In genomic region chr17:27317576-27318277, GRCm38 (mm10) we compare ENCODE assay signal across 8 mouse cellular contexts.
A peak's percentile ranks its signal among the peaks of the same experiment; 100 is the strongest.
DNase-seq lines count a peak whose midpoint lies in the region; ATAC-seq and TF ChIP-seq lines count a peak whose summit lies in the region.

No protein-coding gene starts in this region.

- no peak overlapping the region for H3K9ac ChIP-seq in forebrain, embryonic 13.5 days
- no peak overlapping the region for H3K9ac ChIP-seq in heart, embryonic 15.5 days
- H3K9ac ChIP-seq in kidney, postnatal 0 days (ENCODE audit: low read depth, low read length), result no peak overlapping the region
- H3K9ac ChIP-seq in stomach, embryonic 16.5 days (ENCODE audit: low read length), result no peak overlapping the region; the same call in 1 of the 2 replicates

- peak overlapping the region; percentile 16; the same call in 1 of the 2 replicates for H3K4me2 ChIP-seq in forebrain, embryonic 13.5 days
- H3K4me2 ChIP-seq in heart, embryonic 15.5 days, result peak overlapping the region; percentile 29
- no peak overlapping the region for H3K4me2 ChIP-seq in kidney, postnatal 0 days (ENCODE audit: low read length)
- 0 out of 2 replicates have a peak overlapping the region, but pooled peaks have one; percentile 16 for H3K4me2 ChIP-seq in stomach, embryonic 16.5 days (ENCODE audit: low read depth, low read length)

- H3K9me3 ChIP-seq in forebrain, embryonic 13.5 days (replicated peaks), result no peaks in the 10 kb centered on the region
- no peaks in the 10 kb centered on the region for H3K9me3 ChIP-seq in forebrain, embryonic 10.5 days
- no peaks in the 10 kb centered on the region for H3K9me3 ChIP-seq in heart, embryonic 15.5 days (replicated peaks)
- H3K9me3 ChIP-seq in kidney, postnatal 0 days (replicated peaks; ENCODE audit: low read length), result no peaks in the 10 kb centered on the region
- H3K9me3 ChIP-seq in stomach, embryonic 16.5 days (replicated peaks; ENCODE audit: control insufficient read depth, low read length), result no peaks in the 10 kb centered on the region

- 40% methylated on average over 14 of the region's 14 CpGs for WGBS in forebrain, embryonic 13.5 days
- WGBS in forebrain, embryonic 10.5 days, result 69% methylated on average over 14 of the region's 14 CpGs
- WGBS in heart, embryonic 15.5 days, result 35% methylated on average over 14 of the region's 14 CpGs
- 27% methylated on average over 13 of the region's 14 CpGs for WGBS in kidney, postnatal 0 days
- WGBS in stomach, embryonic 16.5 days, result 43% methylated on average over 14 of the region's 14 CpGs

- no peak overlapping the region for H3K27ac ChIP-seq in forebrain, embryonic 13.5 days
- no peak overlapping the region for H3K27ac ChIP-seq in forebrain, embryonic 10.5 days
- no peak overlapping the region for H3K27ac ChIP-seq in heart, embryonic 15.5 days
- peak overlapping the region; percentile 65; the same call in 1 of the 2 replicates for H3K27ac ChIP-seq in kidney, postnatal 0 days
- peak overlapping the region; percentile 30; the same call in 1 of the 2 replicates for H3K27ac ChIP-seq in stomach, embryonic 16.5 days (ENCODE audit: low read length)

- no peak overlapping the region for H3K4me3 ChIP-seq in forebrain, embryonic 13.5 days
- H3K4me3 ChIP-seq in forebrain, embryonic 10.5 days, result no peak overlapping the region
- H3K4me3 ChIP-seq in heart, embryonic 15.5 days, result no peak overlapping the region
- H3K4me3 ChIP-seq in kidney, postnatal 0 days (replicated peaks; ENCODE audit: low read depth, low read length), result no peak overlapping the region
- H3K4me3 ChIP-seq in stomach, embryonic 16.5 days (replicated peaks; ENCODE audit: low read length), result no peak overlapping the region

- no peaks in the 10 kb centered on the region for H3K36me3 ChIP-seq in forebrain, embryonic 13.5 days (ENCODE audit: poor library complexity, severe bottlenecking)
- H3K36me3 ChIP-seq in forebrain, embryonic 10.5 days (replicated peaks), result no peaks in the 10 kb centered on the region
- H3K36me3 ChIP-seq in heart, embryonic 15.5 days, result no peaks in the 10 kb centered on the region
- H3K36me3 ChIP-seq in kidney, postnatal 0 days (ENCODE audit: insufficient read depth, low read length), result no peaks in the 10 kb centered on the region
- H3K36me3 ChIP-seq in stomach, embryonic 16.5 days (ENCODE audit: control insufficient read depth, insufficient read depth, low read length), result no peaks in the 10 kb centered on the region

- no peak for DNase-seq in forebrain, embryonic 10.5 days (ENCODE audit: extremely low spot score, low spot score)
- peak; percentile 80 for DNase-seq in adrenal gland, postnatal 25 days
- DNase-seq in kidney, postnatal 0 days (ENCODE audit: low spot score), result peak; percentile 78
- peak; percentile 82 for DNase-seq in lung, postnatal 14 days
- no peak for DNase-seq in c-Kit-positive CD71-positive TER-119-positive erythroid progenitor cells, embryonic 14.5 days (ENCODE audit: low spot score)

- no peak for TF ChIP-seq CTCF in kidney, postnatal 0 days (IDR thresholded peaks at IDR 0.05; ENCODE audit: low read depth)

- H3K4me1 ChIP-seq in forebrain, embryonic 13.5 days, result peaks cover 43% of the 10 kb centered on the region
- peaks cover 34% of the 10 kb centered on the region for H3K4me1 ChIP-seq in forebrain, embryonic 10.5 days
- H3K4me1 ChIP-seq in heart, embryonic 15.5 days (replicated peaks), result peaks cover 15% of the 10 kb centered on the region
- peaks cover 28% of the 10 kb centered on the region for H3K4me1 ChIP-seq in kidney, postnatal 0 days (replicated peaks; ENCODE audit: insufficient read depth, low read length)
- peaks cover 16% of the 10 kb centered on the region for H3K4me1 ChIP-seq in stomach, embryonic 16.5 days (ENCODE audit: control insufficient read depth, insufficient read depth, low read length)

- 0 out of 2 replicates have a peak, but pooled peaks have one; percentile 53 for ATAC-seq in forebrain, embryonic 13.5 days
- peak; percentile 62; the same call in 1 of the 2 replicates for ATAC-seq in heart, embryonic 15.5 days (replicated peaks; ENCODE audit: insufficient number of reproducible peaks, insufficient read depth, low FRiP score, low read depth)
- ATAC-seq in kidney, postnatal 0 days (replicated peaks; ENCODE audit: low FRiP score, low read depth), result peak; percentile 76
- peak; percentile 63; the same call in 1 of the 2 replicates for ATAC-seq in stomach, embryonic 16.5 days (ENCODE audit: insufficient read depth, low FRiP score)

- peaks cover 22% of the 10 kb centered on the region for H3K27me3 ChIP-seq in forebrain, embryonic 13.5 days
- H3K27me3 ChIP-seq in forebrain, embryonic 10.5 days (ENCODE audit: poor library complexity, severe bottlenecking), result peaks cover 13% of the 10 kb centered on the region; the same call in 1 of the 2 replicates
- peaks cover 24% of the 10 kb centered on the region; the same call in 1 of the 2 replicates for H3K27me3 ChIP-seq in heart, embryonic 15.5 days
- H3K27me3 ChIP-seq in kidney, postnatal 0 days (ENCODE audit: insufficient read depth, low read length), result no peaks in the 10 kb centered on the region
- H3K27me3 ChIP-seq in stomach, embryonic 16.5 days (ENCODE audit: control insufficient read depth, insufficient read depth, low read length), result no peaks in the 10 kb centered on the region

Comparison
In these comparisons a context has a peak if more than half of its experiments do, and no peak if none do; other contexts are left out.
1. H3K27ac ChIP-seq: peak in kidney, postnatal 0 days (single experiment) and stomach, embryonic 16.5 days (single experiment); none in forebrain, embryonic 13.5 days (single experiment), forebrain, embryonic 10.5 days (single experiment) and heart, embryonic 15.5 days (single experiment).
2. DNase-seq: peak in adrenal gland, postnatal 25 days (single experiment), kidney, postnatal 0 days (single experiment) and lung, postnatal 14 days (single experiment); none in forebrain, embryonic 10.5 days (single experiment) and c-Kit-positive CD71-positive TER-119-positive erythroid progenitor cells, embryonic 14.5 days (single experiment).
3. Peak in every context shown above with its lines, with median percentiles within 50 percentile points of each other: ATAC-seq.